Mouse (Mus musculus): ENCODE results near the gene Nrl. TPM values are rescaled to one million over a fixed set of nuclear protein-coding genes. Genes with fewer than 3 reads are reported as not detected.

The Nrl gene
- polyA plus RNA-seq, 1 experiment from 2014 or later, result not detected

DNA sequence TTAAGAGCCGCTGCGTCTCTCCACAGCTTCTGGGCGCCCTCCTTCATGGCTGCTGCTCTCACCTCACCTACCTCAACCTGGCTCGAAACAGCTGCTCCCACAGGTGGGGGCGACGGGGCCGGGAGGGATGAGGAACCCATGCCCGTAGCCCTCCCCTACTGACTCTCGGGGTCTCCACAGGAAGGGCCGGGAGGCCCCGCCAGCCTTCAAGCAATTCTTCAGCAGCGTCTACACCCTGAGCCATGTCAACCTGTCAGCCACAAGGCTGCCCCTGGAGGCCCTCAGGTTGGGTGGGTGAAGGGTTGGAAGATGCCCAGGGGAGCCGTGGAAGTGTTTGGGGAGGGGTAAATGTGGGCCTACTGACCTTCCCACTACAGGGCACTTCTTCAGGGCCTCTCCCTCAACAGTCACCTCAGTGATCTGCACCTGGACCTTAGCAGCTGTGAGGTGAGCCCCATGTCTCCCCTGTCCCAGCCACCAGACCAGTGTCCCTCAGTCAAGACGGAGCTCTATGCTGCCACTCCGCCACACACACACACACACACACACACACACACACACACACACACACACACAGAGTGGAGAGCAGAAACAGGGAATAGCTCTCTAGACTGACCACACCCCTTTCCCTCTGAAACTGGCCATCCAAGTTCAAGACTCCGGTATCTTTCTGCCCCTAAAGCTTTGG, 27.9 kb downstream of the Nrl start:
- Histone ChIP-seq H3K27me3 (no peaks in the 10 kb centered on the region), H3K4me1 (peaks cover 12% of the 10 kb centered on the region), H3K9me3 (replicated peaks) (no peaks in the 10 kb centered on the region), H3K4me2 (replicated peaks) (no peak overlapping the region), H3K27ac (no peak overlapping the region), H3K9ac (no peak overlapping the region), H3K36me3 (peaks cover 52% of the 10 kb centered on the region), H3K4me3 (no peak overlapping the region)
- WGBS, result 74% methylated on average over 15 of the region's 16 CpGs
- peak; percentile 23 for ATAC-seq (ENCODE audit: low FRiP score)

- H3K36me3 ChIP-seq, result peaks cover 43% of the 10 kb centered on the region
- 81% methylated on average over 17 of the region's 20 CpGs for WGBS
- no peaks in the 10 kb centered on the region for H3K27me3 ChIP-seq
Measured at GRCm38 (mm10) chr14:55495509-55496240, 29.1 kb downstream of the Nrl start.

DNA sequence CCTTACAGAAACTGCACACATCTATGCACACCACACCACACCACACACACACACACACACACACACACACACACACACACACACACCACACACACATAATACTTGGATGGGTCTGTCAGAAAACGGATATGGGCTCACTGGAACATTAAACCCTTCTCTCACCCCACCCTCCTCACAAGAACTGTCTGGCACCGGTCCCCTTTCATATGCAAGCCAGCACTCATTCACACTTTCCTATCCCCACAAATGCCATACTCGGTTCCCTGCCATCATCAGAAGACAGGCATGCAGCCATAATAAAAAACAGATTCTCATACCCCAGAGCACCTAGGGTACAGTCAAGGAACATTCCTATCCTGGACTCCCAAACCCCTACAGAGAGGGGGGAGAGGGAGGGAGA, 32.7 kb downstream of the Nrl start:
- H3K9me3 ChIP-seq (replicated peaks), result no peaks in the 10 kb centered on the region
- no peaks in the 10 kb centered on the region for H3K27me3 ChIP-seq
- peak overlapping the region; percentile 82 for H3K4me3 ChIP-seq
- peak overlapping the region; percentile 90 for H3K9ac ChIP-seq
- no peak overlapping the region for H3K27ac ChIP-seq
- H3K4me1 ChIP-seq, result peaks cover 19% of the 10 kb centered on the region
- WGBS, result 39% methylated on average over 3 of the region's 3 CpGs
- peak overlapping the region; percentile 76 for H3K4me2 ChIP-seq (replicated peaks)
- peaks cover 19% of the 10 kb centered on the region for H3K36me3 ChIP-seq
- no peak for ATAC-seq (ENCODE audit: low FRiP score)

More at GRCm38 (mm10) chr14:55495509-55496240, 29.1 kb downstream of the Nrl start:
- Histone ChIP-seq H3K9ac (no peak overlapping the region), H3K9me3 (replicated peaks) (no peaks in the 10 kb centered on the region), H3K27ac (no peak overlapping the region), H3K4me1 (peaks cover 17% of the 10 kb centered on the region), H3K4me3 (no peak overlapping the region), H3K4me2 (replicated peaks) (no peak overlapping the region)
- no peak for ATAC-seq (ENCODE audit: low FRiP score)

DNA sequence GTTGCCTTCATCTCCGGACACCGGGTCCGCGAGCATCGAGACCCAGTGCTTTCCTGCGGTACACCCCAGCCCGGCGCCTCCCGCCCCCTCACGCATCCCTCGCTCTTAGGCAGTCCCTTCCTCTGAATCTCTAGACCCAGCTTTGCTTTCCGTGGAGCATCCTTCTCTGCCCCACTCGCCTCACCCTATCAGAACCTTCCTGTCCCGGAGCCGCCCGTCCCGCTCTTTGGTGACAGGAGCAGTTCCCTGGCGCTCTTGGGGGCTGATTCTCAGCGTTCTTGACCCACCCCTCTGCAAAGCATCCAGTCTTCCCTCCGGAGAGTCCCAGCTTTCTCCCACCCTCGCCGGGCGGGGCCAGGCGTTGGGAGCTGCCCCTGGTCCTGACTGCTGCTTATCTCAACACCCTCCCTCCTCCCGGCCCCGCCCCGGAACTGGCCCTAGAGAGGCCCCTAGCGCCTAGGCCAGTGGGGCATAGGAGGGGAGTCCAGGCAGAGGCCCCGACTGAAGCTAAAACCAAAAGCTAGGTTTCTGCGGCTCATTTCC, 33.4 kb downstream of the Nrl start:
- H3K27me3 ChIP-seq, result no peaks in the 10 kb centered on the region
- H3K4me3 ChIP-seq, result peak overlapping the region; percentile 82
- H3K9me3 ChIP-seq (replicated peaks), result no peaks in the 10 kb centered on the region
- WGBS, result under 1% methylated on average over 29 of the region's 30 CpGs
- H3K36me3 ChIP-seq, result peaks cover 19% of the 10 kb centered on the region
- peak overlapping the region; percentile 90 for H3K9ac ChIP-seq
- H3K4me1 ChIP-seq, result peaks cover 19% of the 10 kb centered on the region
- ATAC-seq (ENCODE audit: low FRiP score), result peak; percentile 77
- peak overlapping the region; percentile 93 for H3K27ac ChIP-seq
- peak overlapping the region; percentile 76 for H3K4me2 ChIP-seq (replicated peaks)

DNA sequence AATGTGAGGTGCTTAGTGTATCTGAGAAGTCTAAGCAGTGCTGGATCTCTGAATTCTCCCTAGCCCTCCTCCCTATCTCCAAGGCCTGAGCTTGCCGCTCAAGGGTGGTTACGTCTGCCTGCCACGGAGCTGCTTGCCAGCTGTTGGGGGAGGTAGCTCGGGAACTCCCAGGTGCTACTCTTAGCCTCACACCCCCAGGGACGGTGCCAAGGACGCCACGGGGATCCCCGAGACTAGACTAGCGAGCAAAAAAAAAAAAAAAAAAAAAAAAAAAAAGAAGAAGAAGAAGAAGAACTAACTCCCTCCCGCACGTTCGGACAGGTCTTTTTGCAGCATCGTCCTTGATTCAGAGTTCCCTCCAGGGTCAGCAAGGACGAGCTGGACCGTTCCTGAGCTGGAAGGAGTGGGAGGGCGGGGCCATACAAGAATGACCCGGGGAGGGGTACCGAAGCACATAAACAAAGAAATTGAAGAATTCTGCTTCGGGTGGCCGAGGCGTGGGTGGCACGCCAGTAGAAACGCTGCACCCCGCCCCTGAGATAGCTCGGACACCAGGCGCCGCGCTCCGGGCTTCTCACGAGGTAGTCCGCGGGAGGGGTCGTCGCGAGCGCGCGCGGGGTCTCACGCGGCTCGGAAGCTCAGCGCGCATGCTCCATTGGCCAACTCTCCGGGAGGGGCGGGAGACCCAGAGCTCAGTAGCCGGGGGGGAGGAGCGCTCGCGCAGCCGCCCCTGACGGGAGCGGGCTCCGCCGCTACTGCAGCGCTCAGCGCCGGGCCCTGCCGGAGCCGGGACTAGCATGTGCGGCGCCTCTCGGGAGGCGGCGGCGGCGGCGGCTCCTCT, 34.2 kb downstream of the Nrl start, which contains the start of gene Carmil3:
Carmil3 (plus strand) TSS at position 291 of the 841 bp plus-strand sequence.
- peak; percentile 92 for ATAC-seq (ENCODE audit: low FRiP score)
- Histone ChIP-seq H3K9ac (peak within 1 kb of the TSS; percentile 90), H3K27ac (peak within 1 kb of the TSS; percentile 93), H3K4me3 (peak within 1 kb of the TSS; percentile 82), H3K9me3 (replicated peaks) (no peaks in the 10 kb centered on the region), H3K4me2 (replicated peaks) (peak within 1 kb of the TSS; percentile 76), H3K4me1 (peaks cover 19% of the 10 kb centered on the region), H3K36me3 (peaks cover 19% of the 10 kb centered on the region), H3K27me3 (no peaks in the 10 kb centered on the region)
- WGBS, result under 1% methylated on average over 65 of the region's 68 CpGs

DNA sequence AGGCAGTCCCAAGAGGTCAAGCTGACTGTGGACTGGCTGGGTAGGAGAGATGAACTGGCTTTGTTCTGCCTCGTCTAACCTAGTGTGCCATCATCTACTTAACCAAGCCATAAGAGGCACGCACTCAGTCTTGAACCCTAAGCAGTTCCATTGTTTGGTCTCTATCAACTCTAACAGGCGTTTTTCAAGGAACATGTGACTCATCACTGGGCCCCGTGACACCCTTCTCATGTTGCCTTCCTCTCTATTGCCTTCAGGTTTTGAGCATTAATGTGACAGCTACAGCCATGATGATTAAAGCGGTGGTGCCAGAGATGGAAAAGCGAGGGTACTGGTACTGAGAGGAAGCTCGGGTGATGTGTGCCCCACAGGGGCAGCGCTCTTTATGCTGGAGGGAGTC, 37.9 kb downstream of the Nrl start:
- Histone ChIP-seq H3K4me2 (replicated peaks) (no peak overlapping the region), H3K36me3 (no peaks in the 10 kb centered on the region), H3K4me1 (peaks cover 8% of the 10 kb centered on the region), H3K27me3 (no peaks in the 10 kb centered on the region), H3K9ac (no peak overlapping the region), H3K9me3 (replicated peaks) (no peaks in the 10 kb centered on the region), H3K27ac (no peak overlapping the region), H3K4me3 (no peak overlapping the region)
- no peak for ATAC-seq (ENCODE audit: low FRiP score)
- WGBS, result 88% methylated on average over 8 of the region's 8 CpGs

DNA sequence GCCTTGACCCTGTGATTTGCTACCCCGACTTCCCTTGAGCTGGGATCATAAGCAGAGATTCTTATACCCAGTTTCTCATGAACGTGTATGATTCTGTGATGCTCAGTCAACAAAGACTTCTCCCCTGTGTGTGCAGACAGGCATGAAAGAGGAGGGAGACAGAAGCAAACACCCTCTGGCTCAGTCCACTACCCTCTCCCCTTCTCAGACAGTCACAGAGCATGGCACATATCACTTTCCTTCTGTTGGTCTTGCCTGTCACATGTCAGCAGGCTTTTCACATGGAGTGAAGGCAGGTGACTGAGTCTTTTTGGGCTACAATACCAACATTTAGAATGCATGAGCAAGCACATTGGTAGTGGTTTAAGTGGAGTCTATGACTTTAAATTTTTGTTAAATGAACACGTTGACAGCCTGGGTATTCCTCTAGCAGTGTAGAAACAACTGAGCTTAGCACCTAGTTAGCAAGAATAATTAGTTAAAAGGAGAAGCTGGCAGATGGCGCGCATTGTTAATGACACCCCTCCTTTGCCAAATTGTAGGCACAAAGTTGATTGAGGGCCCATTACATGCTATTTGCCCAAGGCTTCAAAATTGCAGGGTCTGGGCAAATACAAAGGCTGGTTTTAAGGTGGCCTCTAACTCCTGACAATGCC, 40.2 kb downstream of the Nrl start:
- Histone ChIP-seq H3K36me3 (no peaks in the 10 kb centered on the region), H3K4me1 (no peaks in the 10 kb centered on the region), H3K9me3 (replicated peaks) (no peaks in the 10 kb centered on the region), H3K27ac (no peak overlapping the region), H3K4me2 (replicated peaks) (no peak overlapping the region), H3K9ac (no peak overlapping the region), H3K27me3 (no peaks in the 10 kb centered on the region), H3K4me3 (no peak overlapping the region)
- 81% methylated on average over 5 of the region's 5 CpGs for WGBS
- no peak for ATAC-seq (ENCODE audit: low FRiP score)

- Histone ChIP-seq H3K27me3 (no peaks in the 10 kb centered on the region), H3K27ac (no peak overlapping the region), H3K4me1 (0 out of 2 replicates have a peak, but pooled peaks cover 3% of the 10 kb centered on the region), H3K4me2 (replicated peaks) (peak overlapping the region; percentile 56; the same call in 1 of the 2 replicates), H3K9ac (no peak overlapping the region), H3K36me3 (no peaks in the 10 kb centered on the region), H3K4me3 (no peak overlapping the region), H3K9me3 (replicated peaks) (no peaks in the 10 kb centered on the region)
- no peak for ATAC-seq (ENCODE audit: low FRiP score)
- 96% methylated on average over 10 of the region's 10 CpGs for WGBS
Measured at GRCm38 (mm10) chr14:55479629-55480028, 45.2 kb downstream of the Nrl start.

DNA sequence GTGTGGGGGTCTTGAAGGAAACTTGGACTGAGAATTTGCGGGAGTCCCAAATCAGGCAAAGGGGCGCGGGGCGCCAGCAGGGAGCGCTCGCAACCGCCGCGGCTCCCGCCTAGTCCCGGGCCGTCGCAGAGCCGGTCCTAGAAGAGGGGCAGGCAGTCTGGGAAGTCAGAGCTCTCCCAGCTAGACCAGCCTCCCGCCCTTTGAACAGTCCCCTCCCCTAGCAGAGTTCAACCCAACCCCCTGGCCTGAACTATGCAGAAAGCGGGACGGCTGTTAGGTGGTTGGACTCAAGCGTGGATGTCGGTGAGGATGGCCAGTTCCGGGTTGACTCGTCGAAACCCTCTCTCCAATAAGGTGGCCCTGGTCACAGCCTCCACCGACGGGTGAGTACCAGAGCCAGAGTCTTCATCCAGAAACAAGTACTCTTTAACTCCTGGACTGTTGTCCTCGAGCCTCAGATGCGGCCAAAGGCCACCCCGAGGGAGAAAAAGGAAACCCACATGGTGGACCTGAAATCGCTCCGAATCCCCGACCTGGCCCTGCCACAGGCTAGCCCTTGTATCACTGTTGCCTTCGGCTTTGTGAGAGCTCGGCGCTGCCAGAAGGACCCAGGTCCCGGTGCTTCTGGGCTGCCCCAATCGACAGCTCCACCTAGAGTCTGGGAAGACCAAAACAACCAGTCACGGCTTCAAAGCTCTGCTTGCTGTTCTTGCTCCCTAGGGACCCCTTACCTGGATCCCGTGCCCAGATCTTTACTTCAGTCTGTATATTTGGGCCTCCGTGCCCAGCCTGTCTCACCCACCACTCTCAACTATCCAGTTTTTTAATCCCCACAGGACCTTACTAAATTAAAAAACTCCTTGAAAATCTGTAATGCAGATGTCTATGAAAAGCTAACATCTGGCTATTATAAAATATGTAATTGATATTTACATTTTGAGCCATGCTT, 45.9 kb downstream of the Nrl start, which contains the start of gene Dhrs4:
Dhrs4 (plus strand) TSS at position 108 of the 949 bp plus-strand sequence.
- Histone ChIP-seq H3K36me3 (no peaks in the 10 kb centered on the region), H3K4me1 (0 out of 2 replicates have a peak, but pooled peaks cover 3% of the 10 kb centered on the region), H3K9me3 (replicated peaks) (no peaks in the 10 kb centered on the region), H3K4me2 (replicated peaks) (peak within 1 kb of the TSS; percentile 56), H3K27me3 (no peaks in the 10 kb centered on the region), H3K27ac (peak within 1 kb of the TSS; percentile 64), H3K4me3 (peak within 1 kb of the TSS; percentile 49), H3K9ac (peak within 1 kb of the TSS; percentile 62)
- peak; percentile 95 for ATAC-seq (ENCODE audit: low FRiP score)
- under 1% methylated on average over 38 of the region's 38 CpGs for WGBS

GRCm38 (mm10) chr14:55477829-55478228, 47.0 kb downstream of the Nrl start:
- H3K4me2 ChIP-seq (replicated peaks), result no peak overlapping the region

More at GRCm38 (mm10) chr14:55477829-55478228, 47.0 kb downstream of the Nrl start:
- Histone ChIP-seq H3K27ac (no peak overlapping the region), H3K4me1 (0 out of 2 replicates have a peak, but pooled peaks cover 3% of the 10 kb centered on the region), H3K9ac (no peak overlapping the region), H3K9me3 (replicated peaks) (no peaks in the 10 kb centered on the region), H3K27me3 (no peaks in the 10 kb centered on the region), H3K36me3 (no peaks in the 10 kb centered on the region), H3K4me3 (no peak overlapping the region)
- no peak for ATAC-seq (ENCODE audit: low FRiP score)
- WGBS, result 93% methylated on average over 5 of the region's 5 CpGs

Data from hindbrain, embryonic 12.5 days (tissue).